Mouse (Mus musculus) liver, postnatal 0 days (tissue): Measurements from ENCODE around the gene Esr2.

Experiments used
- CTCF ChIP-seq: sonication (generic); IDR thresholded peaks from 2 replicates; pipeline ENCODE4 v1.5.1; 2016; ENCODE audit warnings: antibody characterized with exemption, low read depth
- EP300 ChIP-seq: IDR thresholded peaks from 2 replicates; pipeline ENCODE4 v1.6.1; 2016; ENCODE audit warnings: antibody characterized with exemption, low read depth, mild to moderate bottlenecking

- TF ChIP-seq EP300: no peak
- TF ChIP-seq CTCF: peak; percentile 60
Observed at GRCm38 (mm10) chr12:76130281-76130680, 46.8 kb downstream of the Esr2 start.
